Mouse (Mus musculus) C2C12 (cell line): ENCODE results near the gene Camkk2. TPM values are rescaled to one million over a fixed set of nuclear protein-coding genes. Genes with fewer than 3 reads are reported as not detected.

Experiments used
- H3K27me3 ChIP-seq: one replicate; pipeline ENCODE4 v1.6.1; 2011; ENCODE audit not compliant: control insufficient read depth, insufficient read depth, insufficient read length
- H3K36me3 ChIP-seq: one replicate; pipeline ENCODE4 v1.6.1; 2011; ENCODE audit not compliant: control insufficient read depth, insufficient read depth
- H3K4me3 ChIP-seq: one replicate; pipeline ENCODE4 v1.5.1; 2011; ENCODE audit warnings: mild to moderate bottlenecking, control low read depth; ENCODE audit not compliant: poor library complexity, insufficient read depth, severe bottlenecking
- H3K79me2 ChIP-seq: one replicate; pipeline ENCODE4 v1.6.1; 2011; ENCODE audit not compliant: control insufficient read depth, insufficient read depth
- H3K79me3 ChIP-seq: one replicate; pipeline ENCODE4 v1.6.1; 2011; ENCODE audit warnings: low read depth, control low read depth
- H3ac ChIP-seq: one replicate; pipeline ENCODE3; 2011; ENCODE audit warnings: low read depth; ENCODE audit not compliant: control insufficient read depth, insufficient read length
- CEBPB ChIP-seq: IDR thresholded peaks from one replicate; pipeline ENCODE4 v1.6.1; 2011; ENCODE audit warnings: low read depth, mild to moderate bottlenecking, control low read depth, moderate library complexity
- CTCF ChIP-seq: IDR thresholded peaks from one replicate; pipeline ENCODE4 v1.5.1; 2011; ENCODE audit not compliant: control insufficient read depth, insufficient read depth, insufficient read length
- FOSL1 ChIP-seq: IDR thresholded peaks from one replicate; pipeline ENCODE4 v1.8.0; 2011; ENCODE audit warnings: mild to moderate bottlenecking, low read length; ENCODE audit not compliant: poor library complexity, insufficient read depth, severe bottlenecking
- MAX ChIP-seq: IDR thresholded peaks from one replicate; pipeline ENCODE4 v1.6.1; 2011; ENCODE audit warnings: mild to moderate bottlenecking, control low read depth
- MYOD1 ChIP-seq: IDR thresholded peaks from one replicate; pipeline ENCODE4 v1.6.1; 2011; ENCODE audit warnings: low read depth; ENCODE audit not compliant: control insufficient read depth, insufficient read length
- MYOG ChIP-seq: IDR thresholded peaks from one replicate; pipeline ENCODE4 v1.6.1; 2011; ENCODE audit not compliant: control insufficient read depth, insufficient read length; ENCODE audit errors: extremely low read depth
- USF1 ChIP-seq: IDR thresholded peaks from one replicate; pipeline ENCODE4 v1.6.1; 2011; ENCODE audit warnings: low read depth, mild to moderate bottlenecking, control low read depth, moderate library complexity
- polyA plus RNA-seq: library from polyadenylated mRNA; unstranded; fragments of >200 nt; fragmentation: generic; extraction: Trizol; gene quantifications from one replicate; pipeline ENCODE4 v1.2.1, GENCODE M21; 2012; ENCODE audit warnings: missing spikeins

Gene Camkk2
- polyA plus RNA-seq, 1 experiment, result 15.4 TPM

DNA sequence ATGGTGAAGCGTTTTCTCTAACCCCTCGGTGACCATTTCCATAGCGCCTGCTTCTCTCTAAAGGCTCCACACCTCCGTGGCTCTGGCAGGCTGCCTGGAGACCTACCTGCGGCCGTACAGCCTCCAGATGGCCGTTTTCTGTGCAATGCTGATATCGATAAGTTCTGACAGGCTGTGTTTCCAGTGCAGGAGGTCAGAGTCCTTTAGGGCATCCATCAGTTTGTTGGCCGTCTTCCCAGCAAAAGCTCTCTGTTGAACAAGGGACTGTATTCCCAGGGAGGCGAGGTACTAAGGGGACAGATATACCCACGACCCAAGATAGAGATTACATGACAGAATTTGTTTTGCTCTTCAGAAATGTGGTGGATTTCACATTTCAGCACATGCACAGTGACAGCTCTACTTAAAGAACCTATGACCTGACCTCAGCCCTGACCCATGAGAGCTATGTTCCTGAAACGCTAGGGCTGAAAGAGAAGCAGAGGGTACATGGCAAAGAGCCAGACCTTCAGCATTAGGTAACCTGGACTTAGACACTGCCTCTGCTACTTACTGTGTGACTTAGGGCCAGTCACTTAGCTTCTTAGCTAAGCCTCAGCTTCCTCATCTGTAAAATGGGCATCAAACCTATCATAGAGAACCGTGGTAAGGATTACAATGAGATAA is 21.3 kb upstream of the Camkk2 start:
- Histone ChIP-seq H3K79me3 (no peaks in the 10 kb centered on the region), H3K27me3 (no peaks in the 10 kb centered on the region), H3K36me3 (peaks cover 90% of the 10 kb centered on the region), H3ac (no peak overlapping the region), H3K4me3 (no peak overlapping the region), H3K79me2 (no peaks in the 10 kb centered on the region)
- TF ChIP-seq CEBPB, result no peak
- TF ChIP-seq MAX, result no peak
- TF ChIP-seq MYOG, result no peak
- TF ChIP-seq FOSL1, result no peak
- TF ChIP-seq USF1, result no peak
- TF ChIP-seq CTCF, result no peak
- no peak for TF ChIP-seq MYOD1

DNA sequence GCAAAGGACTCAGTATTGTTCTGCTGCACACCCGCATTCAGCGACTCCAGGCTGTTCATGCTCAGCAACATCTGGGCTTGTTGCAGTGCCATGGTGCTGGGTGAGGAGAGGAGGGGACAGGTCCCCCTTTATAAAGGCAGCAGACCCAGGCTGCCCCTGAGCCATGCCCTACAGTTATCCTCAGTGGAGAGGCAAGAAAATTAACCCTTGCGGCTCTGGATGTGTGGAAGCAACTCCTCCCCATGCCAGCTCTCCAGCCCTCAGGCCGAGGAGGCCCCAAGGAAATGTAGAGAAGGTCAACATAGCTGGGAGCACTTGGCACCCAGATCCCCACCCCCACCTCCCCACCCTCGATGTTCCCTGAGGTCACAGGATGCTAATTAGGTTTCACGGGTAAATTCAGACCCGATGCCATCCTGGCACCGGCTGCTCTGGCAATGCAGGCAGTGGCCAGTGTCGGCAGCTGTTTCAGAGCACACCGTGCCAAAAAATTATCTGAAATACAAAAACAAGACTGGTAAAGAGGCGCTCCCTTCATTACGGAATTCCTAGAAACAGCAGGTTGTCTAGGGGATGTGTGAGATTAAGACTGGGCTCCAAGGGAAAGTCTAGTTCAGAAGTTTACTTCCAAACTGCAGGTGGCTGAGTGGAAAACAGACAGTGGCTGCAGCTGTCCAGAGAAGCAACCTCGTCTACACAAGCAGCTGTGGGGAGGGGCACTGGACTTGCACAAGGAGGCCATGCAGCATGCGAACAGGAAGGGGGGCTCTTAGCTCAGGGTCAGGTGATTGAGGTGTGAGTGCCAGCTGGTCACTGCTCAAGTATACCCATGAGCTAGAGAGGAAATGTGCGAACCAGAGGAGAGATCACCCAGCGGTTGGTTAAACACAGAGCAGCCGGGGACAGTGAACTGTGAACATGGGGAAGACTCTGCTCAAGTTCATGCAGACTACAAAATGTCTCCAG is 20.5 kb upstream of the Camkk2 start:
- Histone ChIP-seq H3K27me3 (no peaks in the 10 kb centered on the region), H3K36me3 (peaks cover 82% of the 10 kb centered on the region), H3K4me3 (no peak overlapping the region), H3K79me2 (no peaks in the 10 kb centered on the region), H3K79me3 (no peaks in the 10 kb centered on the region), H3ac (no peak overlapping the region)
- TF ChIP-seq CEBPB, result no peak
- TF ChIP-seq FOSL1, result no peak
- no peak for TF ChIP-seq MYOG
- TF ChIP-seq USF1, result no peak
- TF ChIP-seq MAX, result no peak
- no peak for TF ChIP-seq MYOD1
- no peak for TF ChIP-seq CTCF

DNA sequence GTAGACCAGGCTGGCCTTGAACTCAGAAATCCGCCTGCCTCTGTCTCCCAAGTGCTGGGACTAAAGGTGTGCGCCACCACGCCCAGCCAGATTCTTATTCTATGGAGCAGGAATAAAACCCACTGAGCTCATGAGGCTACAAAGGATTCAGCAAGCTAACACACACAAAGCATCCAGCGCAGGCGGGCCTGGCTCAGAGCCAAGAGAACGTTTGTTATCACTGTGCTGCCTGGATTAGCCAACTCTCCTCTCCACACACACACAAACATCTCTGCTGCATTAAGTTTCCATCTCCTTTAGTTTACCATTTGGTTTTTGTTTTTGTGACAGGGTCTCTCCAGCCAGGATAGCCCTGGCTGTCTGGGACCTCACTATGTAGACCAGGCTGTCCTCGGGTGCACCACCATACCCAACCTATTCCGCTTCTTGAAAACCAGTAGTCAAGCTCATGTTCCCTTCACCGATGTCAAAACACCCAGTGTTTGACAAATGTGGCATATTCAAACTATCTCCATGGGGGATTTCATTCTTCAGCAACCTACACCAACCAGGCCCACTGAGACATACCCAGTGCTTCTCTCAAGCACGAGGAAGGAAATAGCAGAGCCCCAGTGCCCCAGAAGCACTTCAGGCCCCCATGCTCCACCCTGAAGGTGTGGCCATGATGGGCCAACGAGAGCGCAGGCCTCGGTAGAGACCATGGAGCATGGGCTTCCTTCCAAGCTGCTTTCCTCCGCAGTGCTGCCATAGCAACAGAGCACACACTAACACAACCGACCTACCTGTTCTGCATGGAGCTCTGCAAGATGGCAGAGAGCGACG is 19.6 kb upstream of the Camkk2 start:
- no peak overlapping the region for H3K4me3 ChIP-seq
- H3ac ChIP-seq, result no peak overlapping the region
- no peaks in the 10 kb centered on the region for H3K27me3 ChIP-seq
- H3K79me3 ChIP-seq, result no peaks in the 10 kb centered on the region
- no peaks in the 10 kb centered on the region for H3K79me2 ChIP-seq
- H3K36me3 ChIP-seq, result peaks cover 80% of the 10 kb centered on the region
- no peak for TF ChIP-seq CTCF
- no peak for TF ChIP-seq MYOD1
- no peak for TF ChIP-seq CEBPB
- no peak for TF ChIP-seq MYOG
- no peak for TF ChIP-seq MAX
- no peak for TF ChIP-seq USF1
- no peak for TF ChIP-seq FOSL1

DNA sequence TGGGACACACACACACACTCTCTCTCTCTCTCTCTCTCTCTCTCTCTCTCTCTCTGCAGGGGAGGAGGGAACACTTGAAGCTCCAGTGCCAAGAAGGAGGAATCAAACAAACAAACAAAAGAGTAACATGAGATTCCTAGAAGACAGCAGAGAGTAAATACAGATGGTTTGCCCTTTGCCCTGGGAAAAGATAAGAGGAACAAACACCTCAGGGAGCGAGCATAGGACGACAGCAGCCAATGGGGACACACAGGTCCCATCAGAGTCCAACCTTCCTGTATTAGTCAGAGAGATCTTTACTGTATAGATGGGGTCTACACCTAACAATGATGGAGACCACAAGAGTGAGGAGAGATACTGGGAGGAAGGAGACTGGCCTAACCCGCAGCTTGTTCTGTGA is 18.7 kb upstream of the Camkk2 start:
- Histone ChIP-seq H3K79me2 (no peaks in the 10 kb centered on the region), H3K27me3 (no peaks in the 10 kb centered on the region), H3K4me3 (no peak overlapping the region), H3K79me3 (no peaks in the 10 kb centered on the region), H3K36me3 (peaks cover 76% of the 10 kb centered on the region), H3ac (no peak overlapping the region)
- TF ChIP-seq MYOG (no peak), MYOD1 (no peak)

DNA sequence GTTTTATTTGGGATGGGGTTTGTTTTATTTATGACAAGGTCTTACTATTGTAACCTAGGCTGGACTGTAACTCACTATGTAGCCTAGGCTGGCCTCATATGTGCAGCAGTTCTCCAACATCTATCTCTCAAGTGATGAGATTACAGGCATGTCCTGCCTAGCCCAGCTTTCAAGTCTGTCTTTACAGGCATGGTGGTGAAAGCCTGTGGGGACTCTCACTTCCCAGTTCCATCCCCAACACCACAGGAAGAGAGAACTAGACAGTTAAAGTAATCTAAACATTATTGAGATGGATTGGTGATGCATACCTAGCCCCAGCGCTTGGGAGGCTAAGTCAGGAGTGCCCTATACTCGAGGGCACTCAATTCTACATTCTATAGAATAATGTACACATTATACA is 9.5 kb upstream of the Camkk2 start:
- TF ChIP-seq MAX, result no peak
- no peak for TF ChIP-seq MYOD1
- no peak for TF ChIP-seq CTCF
- TF ChIP-seq CEBPB, result no peak
- TF ChIP-seq USF1, result no peak
- TF ChIP-seq FOSL1, result no peak
- no peak for TF ChIP-seq MYOG
- H3K79me3 ChIP-seq, result no peaks in the 10 kb centered on the region
- no peaks in the 10 kb centered on the region for H3K79me2 ChIP-seq
- no peak overlapping the region for H3ac ChIP-seq
- peaks cover 64% of the 10 kb centered on the region for H3K36me3 ChIP-seq
- no peaks in the 10 kb centered on the region for H3K27me3 ChIP-seq
- no peak overlapping the region for H3K4me3 ChIP-seq
